Mouse (Mus musculus): ENCODE measurements at regions not wholly inside any gene's neighbourhood (a gene's known extent, or its start where the extent isn't known, plus 50 kb on each side); places are given as distances from the start of the nearest gene placed in this dataset.

GRCm38 (mm10) chr15:68667462-68667861 lies 2166.8 kb upstream of the Lrrc6 start:
- TF ChIP-seq POLR2A (IDR thresholded peaks at IDR 0.05; ENCODE audit: insufficient read length, low read depth), result no peak
- no peak for TF ChIP-seq USF1 (IDR thresholded peaks at IDR 0.05; ENCODE audit: low read depth)
- no peak for TF ChIP-seq TCF12 (IDR thresholded peaks at IDR 0.05; ENCODE audit: insufficient read depth, poor library complexity, severe bottlenecking)
- no peak for TF ChIP-seq TCF3 (IDR thresholded peaks at IDR 0.05; ENCODE audit: insufficient read length, low read depth)
